Mouse (Mus musculus) brain, embryonic 14.5 days (tissue): ENCODE measurements around the gene Shcbp1l. TPM values are rescaled to one million over a fixed set of nuclear protein-coding genes. Genes with fewer than 3 reads are reported as not detected.
"Not testable (repeated sequence)": the region's sequence is repeated elsewhere in the genome, so short reads cannot be mapped to it uniquely, and the experiment has no call there.

ENCODE experiments used
- DNase-seq: peaks from one replicate; pipeline ENCODE4 v3.0.0-alpha.2; 2011; ENCODE audit warnings: low read depth
- CTCF ChIP-seq: fragments of 200-500 bp; IDR thresholded peaks from 2 replicates; pipeline ENCODE4 v1.5.1; 2012; ENCODE audit warnings: inconsistent platforms, mild to moderate bottlenecking, moderate library complexity, borderline replicate concordance; ENCODE audit not compliant: insufficient read depth, insufficient read length; ENCODE audit errors: extremely low read depth
- POLR2A ChIP-seq: fragments of 200-500 bp; IDR thresholded peaks from 2 replicates; pipeline ENCODE4 v1.6.1; 2012; ENCODE audit warnings: mild to moderate bottlenecking, inconsistent platforms, borderline replicate concordance; ENCODE audit not compliant: poor library complexity, insufficient read depth, insufficient read length, severe bottlenecking; ENCODE audit errors: extremely low read depth
- polyA plus RNA-seq: library from polyadenylated mRNA; depleted of rRNA; stranded (reverse); fragments of >200 nt; gene quantifications from 2 replicates; pipeline ENCODE4 v1.2.3, GENCODE M21; 2012

Shcbp1l gene
- polyA plus RNA-seq, 1 experiment, result 1.8 TPM

DNA sequence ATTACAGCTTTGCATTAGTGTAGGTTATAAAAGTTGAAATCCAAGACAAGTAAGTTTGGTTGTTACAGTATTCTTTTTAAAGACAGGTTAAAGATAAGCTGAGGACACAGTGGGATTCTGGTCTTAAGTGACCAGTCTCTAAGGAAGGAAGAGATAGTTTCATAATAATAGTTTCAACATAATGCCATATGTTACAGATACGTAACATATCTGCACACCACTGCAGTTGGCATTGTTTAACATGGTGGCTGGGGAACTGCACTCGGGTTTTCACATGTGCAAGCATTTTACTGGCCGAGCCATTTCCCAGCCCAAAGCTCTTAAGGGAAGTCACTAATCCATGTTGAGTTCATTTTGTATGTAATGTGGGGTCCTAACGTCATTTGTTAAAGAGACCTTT, 18.7 kb downstream of the Shcbp1l start:
- no peak for DNase-seq
- TF ChIP-seq POLR2A (no peak), CTCF (no peak)

DNA sequence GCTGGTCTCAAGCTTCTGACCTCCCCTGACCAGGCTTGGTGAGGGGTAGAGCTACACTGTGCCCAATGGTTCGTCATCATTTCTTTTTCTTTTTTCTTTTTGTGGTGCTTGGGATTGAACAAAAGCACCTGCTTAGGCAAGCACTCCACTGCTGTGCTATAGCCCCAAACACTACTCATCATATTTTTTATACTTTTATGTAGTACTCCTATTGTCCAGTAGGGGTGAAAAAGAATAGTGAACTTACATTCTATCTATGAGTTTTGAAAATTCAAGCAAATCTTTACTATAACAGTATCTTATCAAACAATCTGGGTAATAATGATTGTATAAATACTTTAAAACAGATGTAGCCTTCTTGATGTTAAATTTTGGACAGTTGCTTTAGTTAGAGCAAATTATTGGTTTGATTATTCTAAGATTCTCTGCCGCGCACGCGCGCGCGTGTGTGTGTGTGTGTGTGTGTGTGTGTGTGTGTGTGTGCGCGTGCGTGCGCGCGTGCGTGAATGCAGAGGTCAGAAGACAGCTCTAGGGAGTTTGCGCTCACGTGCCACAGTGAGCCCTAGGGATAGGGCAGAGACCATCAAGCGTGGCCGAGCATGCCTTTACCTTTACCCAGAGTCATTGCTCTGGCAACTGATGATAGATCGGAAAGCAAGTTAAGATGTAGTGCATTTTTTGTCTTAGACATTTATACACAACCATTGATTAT, 21.3 kb downstream of the Shcbp1l start:
- TF ChIP-seq CTCF (no peak), POLR2A (no peak)
- DNase-seq, result no peak

DNA sequence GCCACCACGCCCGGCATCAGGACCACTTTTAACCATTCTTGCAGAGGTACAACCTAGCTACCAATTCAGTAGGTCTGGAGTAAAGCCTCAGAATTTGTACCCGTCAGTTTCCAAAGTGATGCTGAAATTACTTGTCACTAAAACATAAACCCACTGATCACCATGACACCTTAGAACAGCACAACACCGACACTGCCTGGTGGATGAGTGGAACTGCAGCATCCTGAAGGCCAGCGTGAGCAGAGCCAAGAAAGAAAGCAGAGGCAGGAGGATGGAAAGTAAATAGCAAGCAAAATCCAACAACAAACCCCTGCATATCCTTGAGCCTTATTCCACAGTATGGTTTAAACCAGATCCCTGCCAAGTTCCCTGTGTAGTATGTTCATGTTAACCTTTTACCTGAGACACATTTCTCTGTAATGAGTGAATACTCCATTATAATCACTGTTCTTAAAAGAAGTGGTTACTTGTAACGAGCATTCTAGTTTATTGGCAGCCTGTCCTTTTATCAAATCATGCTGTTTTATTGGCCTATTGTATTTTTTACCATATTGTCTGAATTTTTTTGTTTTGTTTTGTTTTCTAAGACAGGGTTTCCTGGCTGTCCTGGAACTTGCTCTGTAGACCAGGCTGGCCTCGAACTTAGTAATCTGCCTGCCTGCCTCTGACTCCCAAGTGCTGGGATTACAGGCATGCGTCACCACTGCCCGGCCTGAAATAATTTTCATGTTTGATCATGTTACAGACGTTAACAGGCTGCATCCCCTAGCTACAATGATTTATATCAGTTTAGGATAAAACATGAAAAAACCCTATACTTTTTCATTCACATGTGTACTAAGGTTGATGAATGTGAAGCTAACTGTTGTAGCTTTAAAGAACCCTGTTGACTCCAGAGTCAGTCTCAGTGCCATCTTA, 26.5 kb downstream of the Shcbp1l start:
- no peak for TF ChIP-seq POLR2A
- TF ChIP-seq CTCF, result peak; percentile 67; the same call in 1 of the 2 replicates
- DNase-seq, result peak; percentile 59

GRCm38 (mm10) chr1:153453146-153453642, 28.2 kb downstream of the Shcbp1l start:
- TF ChIP-seq POLR2A, result no peak
- TF ChIP-seq CTCF, result no peak
- DNase-seq, result no peak

DNA sequence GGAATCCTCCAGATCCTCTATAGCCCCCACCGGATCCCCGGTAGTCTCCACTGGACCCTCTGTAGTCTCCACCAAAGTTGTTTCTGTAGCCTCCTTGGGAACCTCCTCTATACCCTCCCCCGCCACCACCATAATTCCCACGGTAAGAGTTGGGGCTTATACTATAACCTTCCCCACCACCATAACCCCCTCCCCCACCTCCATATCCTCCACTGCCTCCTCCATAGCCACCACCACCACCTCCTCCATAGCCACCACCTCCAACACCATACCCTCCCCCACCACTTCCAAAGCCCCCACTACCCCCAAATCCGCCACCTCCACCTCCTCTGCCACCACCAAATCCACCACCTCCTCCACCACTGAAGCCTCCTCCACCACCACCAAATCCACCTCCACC, 31.2 kb downstream of the Shcbp1l start:
- TF ChIP-seq POLR2A (no peak), CTCF (no peak)
- DNase-seq, result no peak

DNA sequence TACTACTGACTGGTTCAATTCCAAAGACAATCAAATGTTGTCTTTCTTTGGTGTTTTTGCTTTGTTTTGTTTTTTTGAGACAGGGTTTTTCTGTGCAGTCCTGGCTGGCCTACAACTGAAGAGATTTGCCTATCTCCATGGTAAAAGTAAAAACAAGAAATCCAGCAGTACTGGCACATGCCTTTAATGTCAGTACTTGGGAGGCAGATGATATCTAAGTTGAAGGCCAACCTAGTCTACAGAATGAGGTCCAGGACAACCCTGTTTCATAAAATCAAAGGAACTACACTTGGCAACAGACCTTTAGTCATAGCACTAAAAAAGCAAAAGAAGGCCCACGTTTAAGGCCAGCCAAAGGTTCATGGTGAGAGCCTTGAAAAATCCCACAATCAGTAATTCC, 36.8 kb downstream of the Shcbp1l start:
- DNase-seq, result no peak
- TF ChIP-seq POLR2A (no peak), CTCF (no peak)

DNA sequence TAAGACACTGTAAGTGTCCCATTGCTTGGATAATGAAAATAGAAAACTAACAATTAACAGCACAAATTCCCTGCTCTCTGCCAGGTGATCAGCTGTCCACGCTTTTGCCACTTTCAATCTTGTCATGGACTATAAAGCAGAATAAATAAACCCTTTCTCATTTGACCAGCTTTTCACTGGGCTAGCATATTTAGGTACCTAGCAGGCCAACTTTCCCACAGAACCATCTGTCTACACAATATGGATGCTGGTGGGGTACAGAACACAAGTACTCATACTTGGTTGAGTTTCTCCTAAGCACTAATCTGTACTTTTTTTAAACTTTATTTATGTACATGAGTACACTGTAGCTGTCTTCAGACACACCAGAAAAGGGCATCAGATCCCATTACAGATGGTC, 54.3 kb downstream of the Shcbp1l start:
- DNase-seq, result no peak
- TF ChIP-seq POLR2A, result no peak

DNA sequence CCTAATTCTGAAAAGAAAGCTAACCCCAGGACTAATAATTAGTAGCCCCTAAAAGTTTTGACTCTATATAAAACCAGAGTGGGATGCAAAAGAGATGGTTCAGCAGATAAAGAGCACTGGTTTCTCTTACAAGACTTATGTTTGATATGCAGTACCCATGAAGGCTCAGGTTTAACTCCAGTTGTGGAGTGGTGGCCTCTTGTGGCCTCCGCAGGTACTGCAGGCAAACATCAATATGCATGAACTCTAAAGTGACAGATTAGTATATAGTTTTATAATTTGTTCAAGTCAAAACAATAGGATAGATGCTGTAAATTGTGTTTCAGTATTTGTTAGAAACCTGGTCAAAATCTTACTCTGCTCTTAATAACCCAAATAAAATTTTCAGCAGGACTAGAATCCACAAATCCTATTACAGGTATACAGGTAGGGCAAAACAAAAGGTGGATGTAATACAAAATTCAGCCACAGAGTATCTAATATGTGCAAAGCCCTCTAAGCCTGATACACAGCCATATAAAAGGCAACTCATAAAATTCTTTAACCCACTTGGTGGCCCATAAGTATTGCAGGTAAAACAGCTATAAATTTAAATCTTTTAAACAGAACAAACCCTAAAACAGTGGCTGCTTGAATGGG, 55.5 kb downstream of the Shcbp1l start:
- DNase-seq, result peak; percentile 73
- TF ChIP-seq CTCF, result peak; percentile 82
- no peak for TF ChIP-seq POLR2A

GRCm38 (mm10) chr1:153481025-153481412, 56.1 kb downstream of the Shcbp1l start:
- no peak for DNase-seq
- TF ChIP-seq POLR2A (no peak), CTCF (no peak)

- DNase-seq, result no peak
- no peak for TF ChIP-seq CTCF
- TF ChIP-seq POLR2A, result no peak
Measured at GRCm38 (mm10) chr1:153485201-153485796, 60.3 kb downstream of the Shcbp1l start.

DNA sequence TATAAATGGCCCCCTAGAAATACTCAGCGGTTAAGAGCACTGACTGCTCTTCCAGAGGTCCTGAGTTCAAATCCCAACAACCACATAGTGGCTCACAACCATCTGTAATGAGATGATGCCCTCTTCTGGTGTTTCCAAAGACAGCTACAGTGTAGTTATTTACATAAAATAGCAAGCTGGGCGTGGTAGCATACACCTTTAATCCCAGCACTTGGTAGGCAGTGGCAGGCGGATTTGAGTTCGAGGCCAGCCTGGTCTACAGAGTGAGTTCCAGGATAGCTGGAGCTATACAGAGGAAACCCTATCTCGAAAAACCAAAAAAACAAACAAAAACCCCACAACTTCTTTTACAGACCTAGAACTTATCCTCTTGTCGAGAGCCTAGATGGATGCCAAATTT, 61.2 kb downstream of the Shcbp1l start:
- DNase-seq, result not testable (repeated sequence)
